Mouse (Mus musculus) hindbrain, embryonic 16.5 days (tissue): ENCODE results near the gene Pde4d. TPM values are rescaled to one million over a fixed set of nuclear protein-coding genes. Genes with fewer than 3 reads are reported as not detected.

Experiments
- ATAC-seq: fragments of 200-750 bp; cut with Nextera tagmentation; 2 replicates; pipeline ENCODE4 v1.8.0; 2017; ENCODE audit warnings: moderate TSS enrichment, moderate library complexity
- H3K27ac ChIP-seq: fragments of 300-500 bp; sonication (generic); 2 replicates; pipeline ENCODE4 v1.5.1; 2014; ENCODE audit warnings: low read depth, mild to moderate bottlenecking, control low read depth, low read length, moderate library complexity
- H3K27me3 ChIP-seq: fragments of 300-500 bp; sonication (generic); replicated peaks from 2 replicates; pipeline ENCODE4 v1.6.1; 2014; ENCODE audit warnings: low read length; ENCODE audit not compliant: control insufficient read depth, insufficient read depth
- H3K36me3 ChIP-seq: fragments of 300-500 bp; sonication (generic); 2 replicates; pipeline ENCODE4 v1.6.1; 2014; ENCODE audit warnings: mild to moderate bottlenecking, low read length, moderate library complexity, mixed read lengths; ENCODE audit not compliant: control insufficient read depth, insufficient read depth
- H3K4me1 ChIP-seq: fragments of 300-500 bp; sonication (generic); 2 replicates; pipeline ENCODE4 v1.6.1; 2014; ENCODE audit warnings: low read depth, low read length; ENCODE audit not compliant: control insufficient read depth, insufficient read depth
- H3K4me2 ChIP-seq: fragments of 300-500 bp; sonication (generic); 2 replicates; pipeline ENCODE4 v1.6.1; 2014; ENCODE audit warnings: mild to moderate bottlenecking, low read length, control low read depth, moderate library complexity
- H3K4me3 ChIP-seq: fragments of 300-500 bp; sonication (generic); 2 replicates; pipeline ENCODE4 v1.5.1; 2014; ENCODE audit warnings: mild to moderate bottlenecking, low read length, control low read depth, moderate library complexity
- H3K9ac ChIP-seq: fragments of 300-500 bp; sonication (generic); 2 replicates; pipeline ENCODE4 v1.6.1; 2014; ENCODE audit warnings: low read depth, mild to moderate bottlenecking, control low read depth, low read length, moderate library complexity
- H3K9me3 ChIP-seq: fragments of 300-500 bp; sonication (generic); 2 replicates; pipeline ENCODE4 v1.6.1; 2014; ENCODE audit warnings: mild to moderate bottlenecking, low read length, moderate library complexity; ENCODE audit not compliant: control insufficient read depth
- WGBS: fragments of 180-500 bp; shearing (Covaris S2); extraction: QIAGEN DNeasy Blood & Tissue Kit; methylation state at CpG from one replicate; pipeline ENCODE4 v1.1.7; 2014; 5-methylcytosine and 5-hydroxymethylcytosine counted together
- polyA plus RNA-seq: library from polyadenylated mRNA; unstranded; fragments of >200 nt; fragmentation: Nextera tagmentation; extraction: Ambion mirVana; gene quantifications from 2 replicates; pipeline ENCODE4 v1.2.1, GENCODE M21; 2015

Gene Pde4d
- polyA plus RNA-seq, 1 experiment from 2014 or later: 18.5 TPM

- Histone ChIP-seq H3K4me2 (no peak overlapping the region), H3K36me3 (no peaks in the 10 kb centered on the region), H3K27me3 (no peaks in the 10 kb centered on the region), H3K27ac (no peak overlapping the region), H3K4me3 (no peak overlapping the region), H3K9me3 (no peaks in the 10 kb centered on the region), H3K9ac (no peak overlapping the region), H3K4me1 (no peaks in the 10 kb centered on the region)
- WGBS: 90% methylated on average over 2 of the region's 2 CpGs
- no peak for ATAC-seq
These were observed 151.3 kb downstream of the Pde4d start for GRCm38 (mm10) chr13:108601021-108601420.

- 25% methylated on average over 1 of the region's 1 CpGs for WGBS
- no peak overlapping the region for H3K27ac ChIP-seq
These were observed 153.8 kb downstream of the Pde4d start for GRCm38 (mm10) chr13:108603502-108603901.

DNA sequence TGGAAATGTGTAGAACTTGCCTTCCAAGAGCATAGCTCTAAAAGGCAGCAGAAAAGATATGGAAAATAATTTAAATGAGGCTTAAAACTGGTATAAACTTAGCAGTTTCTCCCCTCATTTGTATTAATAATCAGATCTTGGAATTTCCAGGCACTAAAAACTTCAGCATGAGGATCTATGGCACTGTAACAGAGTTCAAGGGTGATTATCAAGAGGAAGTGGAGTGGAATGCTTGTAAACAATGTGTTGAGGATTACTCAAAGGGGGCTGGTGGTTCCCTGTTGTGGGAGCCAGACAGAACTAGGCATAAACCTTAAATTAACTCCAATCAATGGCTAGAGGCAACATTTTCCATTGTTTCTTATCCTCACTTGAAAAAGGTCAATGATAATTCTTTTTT lies 154.5 kb downstream of the Pde4d start:
- no peaks in the 10 kb centered on the region for H3K36me3 ChIP-seq
- H3K27ac ChIP-seq: no peak overlapping the region
- no peak overlapping the region for H3K9ac ChIP-seq
- no peak overlapping the region for H3K4me2 ChIP-seq
- H3K9me3 ChIP-seq: no peaks in the 10 kb centered on the region
- H3K4me3 ChIP-seq: no peak overlapping the region
- ATAC-seq: no peak
- no peaks in the 10 kb centered on the region for H3K4me1 ChIP-seq
- no peaks in the 10 kb centered on the region for H3K27me3 ChIP-seq

More at GRCm38 (mm10) chr13:108603502-108603901, 153.8 kb downstream of the Pde4d start:
- no peaks in the 10 kb centered on the region for H3K27me3 ChIP-seq
- no peaks in the 10 kb centered on the region for H3K9me3 ChIP-seq
- no peaks in the 10 kb centered on the region for H3K4me1 ChIP-seq
- no peak overlapping the region for H3K4me2 ChIP-seq
- H3K36me3 ChIP-seq: no peaks in the 10 kb centered on the region
- H3K4me3 ChIP-seq: no peak overlapping the region
- ATAC-seq: no peak
- no peak overlapping the region for H3K9ac ChIP-seq

GRCm38 (mm10) chr13:108618207-108618606 lies 168.5 kb downstream of the Pde4d start:
- Histone ChIP-seq H3K4me3 (no peak overlapping the region), H3K27ac (no peak overlapping the region), H3K4me1 (no peaks in the 10 kb centered on the region), H3K9ac (no peak overlapping the region), H3K4me2 (no peak overlapping the region), H3K36me3 (no peaks in the 10 kb centered on the region), H3K9me3 (no peaks in the 10 kb centered on the region), H3K27me3 (no peaks in the 10 kb centered on the region)
- ATAC-seq: no peak
- WGBS: 91% methylated on average over 1 of the region's 1 CpGs

DNA sequence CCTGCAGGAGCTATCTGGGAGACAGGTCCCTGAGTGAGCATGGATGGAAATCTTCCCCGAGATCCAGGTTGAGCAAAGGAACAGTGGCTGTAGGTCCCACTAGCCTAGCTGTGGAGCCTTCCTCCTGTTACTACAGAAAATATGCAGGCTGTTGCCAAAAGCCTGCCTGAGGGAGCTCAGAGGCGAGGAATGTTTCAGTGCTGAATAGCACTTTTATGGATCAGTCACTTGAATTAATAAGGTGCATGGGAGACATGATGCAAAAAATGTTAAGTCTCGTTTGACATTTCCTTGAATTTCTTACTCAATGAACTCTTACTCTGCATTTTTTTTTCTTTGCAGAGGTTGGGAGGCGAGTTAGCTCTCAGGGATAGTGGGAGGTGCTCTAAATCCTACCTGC lies 172.9 kb downstream of the Pde4d start:
- Histone ChIP-seq H3K4me1 (no peaks in the 10 kb centered on the region), H3K4me2 (no peak overlapping the region), H3K4me3 (no peak overlapping the region), H3K9ac (no peak overlapping the region), H3K36me3 (no peaks in the 10 kb centered on the region), H3K9me3 (no peaks in the 10 kb centered on the region), H3K27ac (no peak overlapping the region), H3K27me3 (no peaks in the 10 kb centered on the region)
- no peak for ATAC-seq
- 44% methylated on average over 4 of the region's 4 CpGs for WGBS

GRCm38 (mm10) chr13:108623929-108624328 lies 174.2 kb downstream of the Pde4d start:
- Histone ChIP-seq H3K27ac (no peak overlapping the region), H3K4me2 (no peak overlapping the region), H3K9ac (no peak overlapping the region), H3K9me3 (no peaks in the 10 kb centered on the region), H3K36me3 (no peaks in the 10 kb centered on the region), H3K4me1 (no peaks in the 10 kb centered on the region), H3K4me3 (no peak overlapping the region), H3K27me3 (no peaks in the 10 kb centered on the region)
- ATAC-seq: no peak
- 84% methylated on average over 3 of the region's 3 CpGs for WGBS

GRCm38 (mm10) chr13:108626166-108626565 lies 176.4 kb downstream of the Pde4d start:
- no peak overlapping the region for H3K4me3 ChIP-seq
- no peaks in the 10 kb centered on the region for H3K36me3 ChIP-seq
- no peaks in the 10 kb centered on the region for H3K27me3 ChIP-seq
- H3K9ac ChIP-seq: no peak overlapping the region
- no peak overlapping the region for H3K27ac ChIP-seq
- no peak overlapping the region for H3K4me2 ChIP-seq
- H3K4me1 ChIP-seq: no peaks in the 10 kb centered on the region
- ATAC-seq: no peak
- WGBS: 79% methylated on average over 3 of the region's 3 CpGs
- H3K9me3 ChIP-seq: no peaks in the 10 kb centered on the region

DNA sequence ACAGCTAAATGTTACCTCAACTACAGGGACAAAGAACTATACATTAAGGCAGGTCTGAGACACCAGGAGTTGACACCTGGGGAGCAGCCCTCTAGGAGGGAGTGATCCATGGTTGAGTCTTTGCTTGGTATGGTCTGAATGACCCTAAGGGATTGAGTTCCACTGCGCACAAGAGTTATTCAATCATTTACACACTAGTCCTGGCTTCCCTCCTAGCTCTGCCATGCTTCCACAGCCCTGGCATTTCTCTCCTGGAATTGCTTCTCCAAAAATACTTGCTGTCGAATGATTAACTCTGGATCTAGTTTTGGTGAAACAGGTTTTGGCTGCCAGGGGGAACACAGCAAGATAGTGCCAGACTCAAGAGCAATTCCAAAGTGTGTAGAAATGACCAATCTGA lies 178.8 kb downstream of the Pde4d start:
- H3K4me1 ChIP-seq: no peaks in the 10 kb centered on the region
- H3K4me2 ChIP-seq: no peak overlapping the region
- no peak overlapping the region for H3K9ac ChIP-seq
- no peaks in the 10 kb centered on the region for H3K27me3 ChIP-seq
- no peaks in the 10 kb centered on the region for H3K9me3 ChIP-seq
- H3K36me3 ChIP-seq: no peaks in the 10 kb centered on the region
- no peak overlapping the region for H3K27ac ChIP-seq
- 95% methylated on average over 2 of the region's 2 CpGs for WGBS
- no peak for ATAC-seq
- no peak overlapping the region for H3K4me3 ChIP-seq

DNA sequence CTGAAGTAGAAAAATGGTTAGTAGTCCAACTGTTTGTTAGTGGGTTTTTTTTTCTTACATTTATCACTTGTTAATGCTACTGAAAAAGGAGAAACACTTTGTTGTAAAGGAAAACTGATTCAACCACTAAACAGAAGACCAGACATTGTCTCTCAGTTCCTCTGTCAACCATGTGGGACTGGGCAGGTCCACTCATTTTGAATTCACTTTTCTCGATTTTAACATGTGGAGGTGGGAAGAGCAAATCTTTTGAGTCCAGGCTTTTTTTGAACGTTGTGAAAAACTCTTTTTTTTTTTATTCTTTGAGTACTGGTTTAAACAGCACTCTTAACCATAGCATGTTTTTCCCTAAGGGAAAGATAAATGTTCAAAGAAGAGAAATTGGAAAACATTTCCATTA lies 180.8 kb downstream of the Pde4d start:
- H3K9ac ChIP-seq: no peak overlapping the region
- ATAC-seq: no peak
- H3K36me3 ChIP-seq: no peaks in the 10 kb centered on the region
- no peaks in the 10 kb centered on the region for H3K27me3 ChIP-seq
- H3K9me3 ChIP-seq: no peaks in the 10 kb centered on the region
- no peak overlapping the region for H3K4me3 ChIP-seq
- WGBS: 71% methylated on average over 2 of the region's 2 CpGs
- H3K27ac ChIP-seq: no peak overlapping the region
- H3K4me1 ChIP-seq: no peaks in the 10 kb centered on the region
- no peak overlapping the region for H3K4me2 ChIP-seq

- WGBS: 79% methylated on average over 3 of the region's 3 CpGs
- Histone ChIP-seq H3K27ac (no peak overlapping the region), H3K4me3 (no peak overlapping the region), H3K9me3 (no peaks in the 10 kb centered on the region), H3K27me3 (no peaks in the 10 kb centered on the region), H3K36me3 (no peaks in the 10 kb centered on the region), H3K4me1 (no peaks in the 10 kb centered on the region), H3K9ac (no peak overlapping the region), H3K4me2 (no peak overlapping the region)
- ATAC-seq: no peak
These were observed 181.5 kb downstream of the Pde4d start for GRCm38 (mm10) chr13:108631222-108631621.
